Mouse (Mus musculus) ES-Bruce4 (cell line): ENCODE measurements around the gene Tspan2. TPM values are rescaled to one million over a fixed set of nuclear protein-coding genes. Genes with fewer than 3 reads are reported as not detected.

ENCODE experiments used
- H3K27ac ChIP-seq: 2 replicates; pipeline ENCODE4 v1.5.1; 2012; ENCODE audit warnings: low read length, inconsistent platforms; ENCODE audit not compliant: insufficient read depth
- H3K27me3 ChIP-seq: 2 replicates; pipeline ENCODE4 v1.6.1; 2012; ENCODE audit warnings: mild to moderate bottlenecking, low read length, inconsistent platforms; ENCODE audit not compliant: control insufficient read depth, poor library complexity, insufficient read depth, severe bottlenecking
- H3K36me3 ChIP-seq: 2 replicates; pipeline ENCODE4 v1.6.1; 2012; ENCODE audit warnings: inconsistent platforms, mild to moderate bottlenecking, low read length, moderate library complexity; ENCODE audit not compliant: control insufficient read depth, poor library complexity, insufficient read depth, severe bottlenecking
- H3K4me1 ChIP-seq: one replicate; pipeline ENCODE4 v1.8.1; 2011; ENCODE audit warnings: low read length; ENCODE audit not compliant: control insufficient read depth, insufficient read depth
- H3K4me3 ChIP-seq: 2 replicates; pipeline ENCODE4 v1.5.1; 2011; ENCODE audit warnings: low read depth, mild to moderate bottlenecking, low read length
- H3K9ac ChIP-seq: 2 replicates; pipeline ENCODE4 v1.6.1; 2012; ENCODE audit warnings: low read depth, mild to moderate bottlenecking, inconsistent platforms; ENCODE audit not compliant: poor library complexity, severe bottlenecking
- H3K9me3 ChIP-seq: replicated peaks from 2 replicates; pipeline ENCODE4 v1.6.1; 2012; ENCODE audit warnings: mild to moderate bottlenecking, low read length, inconsistent platforms; ENCODE audit not compliant: control insufficient read depth, poor library complexity, insufficient read depth, severe bottlenecking
- CTCF ChIP-seq: IDR thresholded peaks from one replicate; pipeline ENCODE4 v1.8.1; 2011; ENCODE audit warnings: low read depth, low read length
- EP300 ChIP-seq: IDR thresholded peaks from 2 replicates; pipeline ENCODE4 v1.6.1; 2011; ENCODE audit warnings: low read depth, low read length; ENCODE audit not compliant: insufficient read depth
- POLR2A ChIP-seq: IDR thresholded peaks from one replicate; pipeline ENCODE4 v1.8.1; 2011; ENCODE audit warnings: low read length; ENCODE audit not compliant: insufficient read depth
- polyA plus RNA-seq: library from polyadenylated mRNA; stranded (reverse); fragments of >200 nt; gene quantifications from 2 replicates; pipeline ENCODE4 v1.2.4, GENCODE M21; 2011; ENCODE audit warnings: low read depth; ENCODE audit not compliant: missing spikeins, insufficient read depth, insufficient read length

The Tspan2 gene
- polyA plus RNA-seq, 1 experiment, result 9.2 TPM

GRCm38 (mm10) chr3:102746174-102746573, 11.8 kb downstream of the Tspan2 start:
- H3K9me3 ChIP-seq, result no peaks in the 10 kb centered on the region
- H3K36me3 ChIP-seq, result no peaks in the 10 kb centered on the region
- TF ChIP-seq POLR2A, result no peak
- H3K27me3 ChIP-seq, result no peaks in the 10 kb centered on the region
- H3K4me3 ChIP-seq, result no peak overlapping the region
- H3K4me1 ChIP-seq, result no peaks in the 10 kb centered on the region
- H3K9ac ChIP-seq, result no peak overlapping the region
- no peak overlapping the region for H3K27ac ChIP-seq

DNA sequence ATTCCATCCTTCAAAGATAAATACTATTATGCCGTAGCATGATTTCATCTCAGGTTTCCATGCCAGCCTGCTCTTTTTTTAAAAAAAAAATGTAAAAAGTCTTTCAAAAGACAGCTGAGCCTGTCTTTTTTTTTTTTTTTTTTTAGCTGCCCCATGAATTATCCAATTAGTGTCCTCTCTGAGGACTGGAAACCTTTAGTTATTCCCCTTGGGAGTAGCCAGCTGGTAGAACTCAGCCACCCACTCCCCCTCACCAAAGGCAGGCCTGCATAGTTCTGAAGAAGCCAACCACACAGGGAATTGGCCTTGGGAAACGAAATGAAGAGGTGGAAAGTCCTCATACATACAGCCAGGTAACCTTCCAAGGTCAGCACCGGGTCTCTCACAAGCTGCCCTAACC, 13.7 kb downstream of the Tspan2 start:
- TF ChIP-seq CTCF, result no peak
- Histone ChIP-seq H3K9ac (no peak overlapping the region), H3K27me3 (no peaks in the 10 kb centered on the region), H3K27ac (no peak overlapping the region), H3K36me3 (no peaks in the 10 kb centered on the region), H3K4me1 (no peaks in the 10 kb centered on the region), H3K4me3 (no peak overlapping the region), H3K9me3 (no peaks in the 10 kb centered on the region)

- H3K27ac ChIP-seq, result no peak overlapping the region
- H3K4me3 ChIP-seq, result no peak overlapping the region
- H3K4me1 ChIP-seq, result no peaks in the 10 kb centered on the region
- no peaks in the 10 kb centered on the region for H3K9me3 ChIP-seq
- TF ChIP-seq CTCF, result no peak
- no peak for TF ChIP-seq POLR2A
- no peak for TF ChIP-seq EP300
- no peaks in the 10 kb centered on the region for H3K27me3 ChIP-seq
- no peaks in the 10 kb centered on the region for H3K36me3 ChIP-seq
- no peak overlapping the region for H3K9ac ChIP-seq
These were observed 14.4 kb downstream of the Tspan2 start for GRCm38 (mm10) chr3:102748686-102749085.

DNA sequence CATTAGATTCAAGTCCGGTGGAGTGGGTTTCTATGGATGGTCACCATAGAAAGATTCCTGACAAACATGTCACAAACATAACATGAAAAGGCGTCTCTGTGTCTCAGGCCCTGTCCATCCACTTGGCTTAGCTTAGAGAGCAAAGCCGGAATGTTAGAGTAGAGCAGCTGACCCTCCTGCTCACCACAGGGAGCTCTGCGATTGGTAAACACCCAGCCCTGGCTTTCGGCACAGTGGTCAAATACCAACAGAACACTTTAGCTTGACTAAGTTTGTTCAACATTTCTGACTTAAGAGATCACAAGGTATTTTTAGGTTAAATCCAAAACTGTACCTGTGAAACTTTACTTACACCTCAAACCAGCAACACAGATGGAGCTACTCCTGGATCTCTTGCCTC, 16.8 kb downstream of the Tspan2 start:
- Histone ChIP-seq H3K27ac (no peak overlapping the region), H3K9me3 (no peaks in the 10 kb centered on the region), H3K4me3 (no peak overlapping the region), H3K9ac (no peak overlapping the region), H3K27me3 (no peaks in the 10 kb centered on the region), H3K36me3 (no peaks in the 10 kb centered on the region), H3K4me1 (no peaks in the 10 kb centered on the region)
- TF ChIP-seq CTCF (no peak), EP300 (no peak), POLR2A (no peak)

DNA sequence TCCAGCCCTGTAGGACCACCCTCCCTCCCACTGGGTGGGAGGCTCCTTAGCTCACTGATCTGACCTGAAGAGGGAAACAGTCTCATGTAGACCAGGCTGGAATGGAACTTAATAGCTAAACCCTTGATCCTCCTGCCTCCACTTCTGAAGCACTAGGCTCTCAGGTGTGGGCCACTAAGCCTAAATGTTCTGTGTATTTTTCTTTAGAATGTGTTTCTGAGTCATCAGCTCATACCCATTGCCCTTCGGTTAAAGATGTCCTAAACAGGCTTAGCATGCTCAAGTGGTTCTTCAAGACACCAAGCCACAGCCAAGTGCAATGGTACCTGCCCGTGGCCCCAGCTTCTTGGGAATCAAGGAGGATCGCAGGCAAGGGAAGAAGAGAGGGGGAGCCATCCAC, 17.2 kb downstream of the Tspan2 start:
- no peaks in the 10 kb centered on the region for H3K9me3 ChIP-seq

GRCm38 (mm10) chr3:102752053-102752452, 17.7 kb downstream of the Tspan2 start:
- Histone ChIP-seq H3K4me1 (no peaks in the 10 kb centered on the region), H3K9me3 (no peaks in the 10 kb centered on the region), H3K36me3 (no peaks in the 10 kb centered on the region), H3K27me3 (no peaks in the 10 kb centered on the region), H3K27ac (no peak overlapping the region), H3K4me3 (no peak overlapping the region), H3K9ac (no peak overlapping the region)
- no peak for TF ChIP-seq POLR2A
- no peak for TF ChIP-seq CTCF
- TF ChIP-seq EP300, result no peak

More for the DNA sequence above, 17.2 kb downstream of the Tspan2 start:
- no peaks in the 10 kb centered on the region for H3K27me3 ChIP-seq
- no peaks in the 10 kb centered on the region for H3K36me3 ChIP-seq
- no peaks in the 10 kb centered on the region for H3K4me1 ChIP-seq
- no peak overlapping the region for H3K4me3 ChIP-seq
- H3K9ac ChIP-seq, result no peak overlapping the region
- no peak overlapping the region for H3K27ac ChIP-seq
- TF ChIP-seq EP300 (no peak), POLR2A (no peak), CTCF (no peak)
